Mouse (Mus musculus): ENCODE measurements around the gene Sema6d. TPM values are rescaled to one million over a fixed set of nuclear protein-coding genes. Genes with fewer than 3 reads are reported as not detected.

Gene Sema6d
- polyA plus RNA-seq, 3 experiments from 2014 or later = 2.2 to 6.6 (median 2.4) TPM

DNA sequence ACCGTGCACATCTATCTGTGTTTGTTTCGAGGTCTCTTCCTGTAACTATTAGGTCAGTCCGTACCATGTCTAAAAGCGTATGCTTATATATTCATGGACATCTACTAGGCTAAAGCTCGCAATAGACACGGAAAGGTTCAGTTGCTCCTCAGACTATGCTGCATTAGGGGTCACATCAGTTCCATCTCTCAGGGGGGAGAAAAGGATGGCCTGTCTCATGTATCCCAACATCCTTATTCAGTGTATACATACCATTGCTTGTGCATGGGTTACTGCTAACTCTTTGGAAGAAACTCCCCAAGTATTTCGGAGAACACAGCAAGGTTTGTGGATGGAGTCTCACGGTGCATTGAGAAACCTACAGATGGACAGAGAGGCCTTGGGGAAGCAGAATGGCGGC lies 571.5 kb downstream of the Sema6d start:
- no peak for ATAC-seq

DNA sequence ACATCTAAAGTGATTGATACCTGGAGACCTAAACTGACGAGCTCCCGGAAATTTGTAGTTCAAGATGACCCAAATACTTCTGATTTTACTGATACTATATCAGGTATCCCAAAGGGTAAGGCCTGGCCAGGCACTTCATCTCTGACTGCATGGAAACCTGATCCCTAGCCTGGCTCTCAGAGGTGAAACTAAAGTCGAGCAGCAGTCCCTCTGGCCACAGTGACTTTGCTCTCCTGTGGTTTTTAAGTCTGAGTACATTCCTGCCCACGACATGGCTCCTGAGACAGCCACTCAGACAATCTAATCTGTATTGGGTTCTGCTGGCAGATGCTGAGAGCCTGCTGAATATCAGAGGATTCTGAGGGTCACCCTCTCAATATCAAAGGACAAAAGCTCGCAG lies 572.5 kb downstream of the Sema6d start:
- no peak for ATAC-seq

- ATAC-seq = no peak
These were observed 574.4 kb downstream of the Sema6d start for GRCm38 (mm10) chr2:124664191-124664590.

DNA sequence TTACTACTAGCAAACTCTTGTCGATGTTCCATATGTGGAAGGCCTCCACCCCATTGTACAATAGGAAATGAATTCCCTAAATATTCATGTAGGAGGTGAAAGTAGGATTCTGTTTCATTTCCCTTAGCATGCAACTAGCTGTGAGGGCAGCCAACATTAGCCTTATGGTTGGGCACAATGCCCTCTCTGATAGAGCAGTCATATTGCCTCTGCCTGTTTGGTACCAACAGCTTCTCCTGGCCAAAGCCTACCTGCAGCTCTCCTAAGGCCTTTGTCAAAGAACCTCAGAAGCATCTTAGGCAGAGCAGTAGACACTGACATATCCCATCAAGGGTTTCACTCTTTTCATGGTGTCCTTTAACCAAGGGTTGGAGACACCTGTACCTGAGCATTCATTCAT lies 578.7 kb downstream of the Sema6d start:
- ATAC-seq = no peak

DNA sequence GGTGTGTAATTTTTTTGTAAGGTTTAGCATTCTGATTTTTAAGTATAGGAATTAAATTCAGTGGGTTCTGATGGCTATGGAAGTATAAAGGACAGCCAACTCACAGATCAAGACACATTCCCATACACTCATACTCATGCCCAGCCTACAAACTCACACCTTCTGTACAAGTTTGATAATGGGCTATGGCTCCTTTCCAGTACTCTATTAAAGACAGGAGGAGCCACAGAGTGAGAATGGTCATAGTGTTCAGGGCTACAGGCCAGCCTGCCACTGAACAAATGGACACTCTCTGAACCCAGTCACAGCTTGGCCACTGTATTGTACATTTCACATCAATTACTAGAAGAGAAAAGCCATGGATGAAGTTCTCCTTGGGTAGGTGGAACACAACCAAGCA lies 583.3 kb downstream of the Sema6d start:
- no peak for ATAC-seq

DNA sequence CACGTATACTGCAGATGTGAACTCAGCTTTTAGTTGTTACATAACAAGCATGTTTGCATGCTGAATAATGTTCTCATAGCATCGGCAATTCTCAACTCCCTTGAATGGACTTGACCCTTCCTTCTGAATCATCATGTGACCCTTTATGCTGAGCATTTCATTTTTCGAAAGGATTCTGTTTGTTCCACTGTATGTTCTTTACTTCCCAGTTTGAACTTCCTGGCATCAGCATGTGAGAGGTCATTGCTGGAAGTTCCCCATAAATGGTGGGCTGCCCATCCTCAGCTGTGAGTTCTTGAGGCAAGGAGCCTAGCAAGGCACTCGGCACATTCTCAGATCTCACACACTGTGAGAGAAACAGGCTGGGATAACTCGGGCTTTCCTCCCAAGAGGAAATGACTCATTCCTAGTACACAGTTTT lies 594.7 kb downstream of the Sema6d start:
- ATAC-seq = no peak

DNA sequence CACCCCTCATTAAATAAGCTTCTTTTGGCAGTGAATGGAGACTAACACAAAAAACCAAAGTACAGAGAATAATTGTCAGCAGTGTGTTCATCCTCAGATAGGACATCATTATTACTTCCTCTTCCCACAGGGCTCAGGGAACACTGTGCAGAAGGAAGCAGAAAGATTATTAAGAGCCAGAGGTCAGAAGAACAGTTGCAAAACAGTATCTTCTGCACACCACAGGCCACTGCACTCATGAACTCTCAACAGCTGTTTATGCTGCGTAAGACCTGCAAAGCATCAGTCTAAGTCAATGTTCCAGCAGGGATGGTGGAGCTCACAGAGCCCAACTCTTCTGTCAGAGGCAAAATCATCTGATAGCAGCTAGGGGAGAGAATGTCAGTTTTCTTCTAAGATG lies 600.6 kb downstream of the Sema6d start:
- ATAC-seq = no peak

GRCm38 (mm10) chr2:124702621-124703020 lies 612.9 kb downstream of the Sema6d start:
- no peak for ATAC-seq

GRCm38 (mm10) chr2:124704922-124705321 lies 615.2 kb downstream of the Sema6d start:
- peak; percentile 83 for ATAC-seq

DNA sequence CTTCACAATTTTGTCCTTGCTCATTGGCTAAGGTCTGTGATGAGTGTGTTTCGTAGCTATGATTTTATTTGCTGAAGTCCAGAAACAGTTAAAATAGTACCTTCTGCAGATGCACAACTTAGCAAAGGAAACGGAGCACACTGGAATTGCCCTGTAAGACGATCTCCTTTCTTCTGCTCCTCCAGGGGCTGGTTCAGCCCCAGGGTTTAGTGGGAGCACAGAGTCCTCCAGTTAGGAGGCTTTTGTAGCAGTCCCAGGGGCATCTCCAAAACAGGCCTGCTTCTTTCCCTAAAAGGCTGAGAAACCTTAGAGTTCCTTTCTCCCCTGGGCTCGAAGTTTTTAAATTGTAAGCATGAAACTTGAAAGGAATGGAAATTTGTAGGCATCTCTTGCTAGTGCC lies 616.0 kb downstream of the Sema6d start:
- no peak for ATAC-seq

DNA sequence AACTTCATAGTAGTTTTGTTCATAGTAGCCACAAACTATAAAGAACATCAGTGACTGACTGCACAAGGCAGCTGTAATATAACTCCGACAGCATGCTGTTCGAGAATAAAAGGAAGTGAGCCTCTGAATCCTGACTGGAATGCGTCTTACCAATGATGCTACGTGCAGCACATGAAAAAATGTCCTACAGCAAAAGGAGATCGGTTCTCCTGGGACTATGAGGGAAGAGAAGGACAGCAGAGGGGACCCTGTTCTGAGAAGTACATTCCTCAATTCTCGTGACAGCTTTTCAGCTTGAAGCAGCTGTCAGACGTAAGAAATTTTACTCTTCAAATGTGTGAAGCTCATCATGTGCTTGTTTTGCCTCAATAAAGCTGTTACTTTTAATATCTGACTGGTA lies 617.1 kb downstream of the Sema6d start:
- no peak for ATAC-seq
